Mouse (Mus musculus): Measurements from ENCODE around the gene Chrna1. TPM values are rescaled to one million over a fixed set of nuclear protein-coding genes. Genes with fewer than 3 reads are reported as not detected.

Gene Chrna1
- polyA plus RNA-seq, 1 experiment from 2014 or later, result 2.3 TPM

DNA sequence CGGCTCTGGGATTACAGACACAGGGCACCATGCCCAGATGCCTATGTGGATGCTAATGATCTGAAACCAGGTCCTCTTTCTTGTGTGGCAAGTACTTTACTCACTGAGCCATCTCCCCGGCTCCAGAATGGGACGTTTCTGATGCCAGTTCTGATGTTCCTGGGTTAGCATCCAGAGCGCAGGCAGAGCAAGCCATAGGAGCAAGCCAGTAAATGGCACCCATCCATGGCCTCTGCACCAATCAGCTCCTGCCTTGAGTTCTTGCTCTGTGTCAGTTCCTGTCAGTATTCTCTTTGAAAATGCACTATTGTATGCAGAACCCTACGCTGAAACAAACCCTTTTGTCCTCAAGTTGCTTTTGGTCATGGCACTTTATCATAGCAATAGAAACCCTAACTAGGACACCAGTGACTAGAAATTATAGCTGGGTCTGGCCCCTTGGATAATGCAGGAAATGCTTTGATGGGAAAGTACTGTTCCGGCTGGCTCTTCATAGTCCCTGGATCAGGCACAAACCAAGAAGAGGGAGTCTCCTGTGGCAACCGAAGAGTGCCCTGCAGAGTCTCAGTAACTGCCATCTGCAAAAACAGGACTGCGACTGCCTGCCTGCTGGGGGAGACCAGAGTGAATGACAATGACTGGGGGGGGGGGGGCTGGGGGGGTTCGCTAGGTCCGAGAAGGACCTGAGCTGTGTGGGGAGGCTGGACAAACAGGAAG lies 6.4 kb upstream of the Chrna1 start:
- Histone ChIP-seq H3K27ac (no peak overlapping the region), H3K36me3 (no peaks in the 10 kb centered on the region), H3K4me3 (no peak overlapping the region), H3K9me3 (replicated peaks) (no peaks in the 10 kb centered on the region), H3K4me1 (peaks cover 42% of the 10 kb centered on the region), H3K27me3 (ENCODE audit: low read depth, poor library complexity, severe bottlenecking) (peaks cover 15% of the 10 kb centered on the region)
- no peak for DNase-seq (ENCODE audit: low spot score)
- WGBS, result 59% methylated on average over 10 of the region's 10 CpGs

DNA sequence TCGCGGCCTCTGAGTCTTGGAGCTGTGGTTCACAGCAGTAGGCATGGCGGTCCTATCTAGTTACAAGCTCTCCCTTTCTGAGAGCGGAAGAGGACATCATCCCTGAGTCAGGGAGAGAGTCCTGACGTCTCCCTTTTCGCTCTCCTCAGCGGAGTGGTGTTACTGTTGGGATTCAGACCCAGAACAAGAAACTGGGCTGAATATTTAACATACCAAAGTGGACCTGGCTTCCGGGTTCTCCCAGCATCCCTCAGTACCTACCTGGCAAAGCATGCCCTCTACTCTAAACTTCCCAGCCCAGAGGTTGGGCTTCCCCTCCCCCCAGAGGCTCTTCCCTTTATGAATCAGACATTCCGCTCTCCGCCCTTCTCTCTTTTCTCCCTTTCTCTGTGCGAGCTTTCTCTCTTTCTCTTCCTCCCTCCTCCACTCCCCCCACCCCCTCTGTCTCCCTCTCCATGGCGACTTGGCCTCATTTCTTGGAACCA lies 5.3 kb upstream of the Chrna1 start:
- Histone ChIP-seq H3K4me3 (peak overlapping the region; percentile 50), H3K27me3 (ENCODE audit: low read depth, poor library complexity, severe bottlenecking) (peaks cover 15% of the 10 kb centered on the region), H3K27ac (0 out of 2 replicates have a peak overlapping the region, but pooled peaks have one; percentile 19), H3K9me3 (replicated peaks) (no peaks in the 10 kb centered on the region), H3K4me1 (peaks cover 34% of the 10 kb centered on the region), H3K36me3 (no peaks in the 10 kb centered on the region)
- WGBS, result 19% methylated on average over 12 of the region's 12 CpGs
- no peak for DNase-seq (ENCODE audit: low spot score)

- Histone ChIP-seq H3K9me3 (replicated peaks) (no peaks in the 10 kb centered on the region), H3K4me1 (peaks cover 28% of the 10 kb centered on the region), H3K27ac (peak overlapping the region; percentile 48; the same call in 1 of the 2 replicates), H3K27me3 (ENCODE audit: low read depth, poor library complexity, severe bottlenecking) (peaks cover 15% of the 10 kb centered on the region), H3K36me3 (no peaks in the 10 kb centered on the region), H3K4me3 (peak overlapping the region; percentile 50)
- peak; percentile 92 for DNase-seq (ENCODE audit: low spot score)
- WGBS, result 4% methylated on average over 18 of the region's 18 CpGs
Observed at GRCm38 (mm10) chr2:73584645-73585346, 4.7 kb upstream of the Chrna1 start.

- H3K27ac ChIP-seq, result no peak overlapping the region
- WGBS, result 97% methylated on average over 5 of the region's 5 CpGs
- 0 out of 2 replicates have a peak, but pooled peaks cover 4% of the 10 kb centered on the region for H3K27me3 ChIP-seq (ENCODE audit: low read depth, poor library complexity, severe bottlenecking)
- no peaks in the 10 kb centered on the region for H3K36me3 ChIP-seq
- DNase-seq (ENCODE audit: low spot score), result no peak
- no peaks in the 10 kb centered on the region for H3K9me3 ChIP-seq (replicated peaks)
- H3K4me1 ChIP-seq, result peaks cover 17% of the 10 kb centered on the region
- no peak overlapping the region for H3K4me3 ChIP-seq
Observed at GRCm38 (mm10) chr2:73580720-73581119, 582 bp upstream of the Chrna1 start.

DNA sequence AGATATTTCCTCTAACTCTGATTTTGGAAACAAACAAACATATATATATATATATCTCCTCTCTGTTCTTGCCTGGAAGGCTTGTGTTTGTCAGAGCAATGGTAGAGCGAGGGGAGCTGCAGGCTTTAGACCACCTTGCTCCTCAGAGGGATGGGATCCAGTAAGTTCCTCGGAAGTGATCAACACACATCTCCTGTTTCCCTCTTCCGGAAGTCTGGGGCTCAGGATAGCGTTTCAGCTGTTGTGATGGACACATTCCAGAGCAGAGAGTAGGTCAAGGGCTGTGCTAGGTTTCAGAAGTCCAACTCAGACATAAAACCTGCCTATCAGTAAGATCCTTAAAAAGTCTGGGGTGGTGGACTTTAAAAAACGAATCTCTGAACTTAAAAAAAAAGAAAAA lies 970 bp downstream of the Chrna1 start:
- no peak for DNase-seq (ENCODE audit: low spot score)
- H3K4me3 ChIP-seq, result no peak overlapping the region
- WGBS, result 69% methylated on average over 5 of the region's 5 CpGs
- peaks cover 11% of the 10 kb centered on the region for H3K4me1 ChIP-seq
- no peak overlapping the region for H3K27ac ChIP-seq
- H3K9me3 ChIP-seq (replicated peaks), result no peaks in the 10 kb centered on the region
- H3K27me3 ChIP-seq (ENCODE audit: low read depth, poor library complexity, severe bottlenecking), result 0 out of 2 replicates have a peak, but pooled peaks cover 4% of the 10 kb centered on the region
- no peaks in the 10 kb centered on the region for H3K36me3 ChIP-seq

DNA sequence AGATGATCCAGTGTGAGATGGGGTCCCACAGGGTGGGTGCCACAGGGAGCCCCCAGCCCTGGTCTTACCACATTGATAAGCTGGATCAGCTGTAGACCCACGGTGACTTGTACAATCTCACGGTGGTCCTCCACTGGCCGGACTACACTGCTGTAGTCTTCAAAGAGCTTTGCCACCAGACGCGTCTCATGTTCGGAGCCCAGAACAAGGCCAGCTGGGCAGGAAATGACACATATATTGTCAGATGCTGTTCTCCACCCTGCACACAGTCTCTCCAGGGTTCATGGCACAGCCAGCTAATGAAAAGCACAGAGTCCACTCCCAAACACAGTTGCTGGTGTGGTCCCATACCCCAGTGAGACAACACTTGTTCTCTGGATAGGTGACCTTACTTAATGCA lies 5.7 kb downstream of the Chrna1 start:
- H3K27ac ChIP-seq, result peak overlapping the region; percentile 60
- peaks cover 36% of the 10 kb centered on the region for H3K4me1 ChIP-seq
- no peak overlapping the region for H3K4me3 ChIP-seq
- WGBS, result 71% methylated on average over 6 of the region's 6 CpGs
- H3K9me3 ChIP-seq (replicated peaks), result no peaks in the 10 kb centered on the region
- H3K36me3 ChIP-seq, result no peaks in the 10 kb centered on the region
- DNase-seq (ENCODE audit: low spot score), result no peak
- no peaks in the 10 kb centered on the region for H3K27me3 ChIP-seq (ENCODE audit: low read depth, poor library complexity, severe bottlenecking)

DNA sequence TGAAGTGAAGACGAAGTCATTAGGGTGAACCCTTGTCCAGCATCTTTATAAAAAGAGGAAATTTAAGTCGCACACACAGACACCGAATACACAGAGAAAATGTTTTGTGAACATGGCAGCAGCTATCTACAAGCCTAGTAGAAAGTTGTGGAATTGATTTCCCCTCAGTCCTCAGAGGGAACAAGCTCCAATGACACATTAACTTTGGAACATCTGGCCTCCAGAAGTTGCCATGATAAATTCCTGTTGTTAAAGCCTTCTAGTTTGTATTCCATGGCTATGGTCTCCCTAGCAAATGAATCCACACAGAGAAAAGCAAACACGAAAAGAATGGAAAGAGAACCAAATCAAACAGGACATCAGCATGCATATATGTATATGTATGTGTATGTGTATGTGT lies 6.6 kb downstream of the Chrna1 start:
- WGBS, result 86% methylated on average over 4 of the region's 4 CpGs
- H3K27me3 ChIP-seq (ENCODE audit: low read depth, poor library complexity, severe bottlenecking), result no peaks in the 10 kb centered on the region
- H3K4me3 ChIP-seq, result peak overlapping the region; percentile 46; the same call in 1 of the 2 replicates
- no peaks in the 10 kb centered on the region for H3K36me3 ChIP-seq
- H3K4me1 ChIP-seq, result peaks cover 36% of the 10 kb centered on the region
- no peak for DNase-seq (ENCODE audit: low spot score)
- H3K9me3 ChIP-seq (replicated peaks), result no peaks in the 10 kb centered on the region
- peak overlapping the region; percentile 81 for H3K27ac ChIP-seq

- Histone ChIP-seq H3K27me3 (ENCODE audit: low read depth, poor library complexity, severe bottlenecking) (no peaks in the 10 kb centered on the region), H3K4me1 (peaks cover 36% of the 10 kb centered on the region), H3K27ac (peak overlapping the region; percentile 81), H3K4me3 (peak overlapping the region; percentile 46), H3K9me3 (replicated peaks) (no peaks in the 10 kb centered on the region), H3K36me3 (no peaks in the 10 kb centered on the region)
- WGBS, result 17% methylated on average over 23 of the region's 23 CpGs
- DNase-seq (ENCODE audit: low spot score), result peak; percentile 91
Observed at GRCm38 (mm10) chr2:73572539-73573372, 7.4 kb downstream of the Chrna1 start.

- Histone ChIP-seq H3K36me3 (no peaks in the 10 kb centered on the region), H3K9me3 (replicated peaks) (no peaks in the 10 kb centered on the region)
- 72% methylated on average over 6 of the region's 6 CpGs for WGBS
Observed at GRCm38 (mm10) chr2:73571901-73572300, 8.2 kb downstream of the Chrna1 start.

DNA sequence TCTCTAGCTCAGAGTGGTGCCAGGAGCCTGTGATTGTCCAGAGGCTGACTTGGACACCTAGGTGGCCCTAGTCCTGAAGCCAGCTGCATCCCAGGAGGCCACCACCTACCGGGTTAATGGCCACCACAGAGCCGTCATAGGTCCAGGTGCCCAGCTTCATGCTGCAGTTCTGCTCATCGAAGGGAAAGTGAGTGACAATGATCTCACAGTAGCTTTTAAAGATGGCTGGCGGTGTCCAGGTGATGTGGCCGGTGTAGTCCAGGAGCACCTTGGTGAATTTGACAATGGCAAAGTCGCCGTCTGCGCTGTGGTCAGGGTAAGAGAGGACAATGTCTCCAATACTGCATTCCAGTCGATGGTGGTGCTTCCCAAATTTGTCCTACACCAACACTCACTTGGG lies 8.8 kb downstream of the Chrna1 start:
- no peaks in the 10 kb centered on the region for H3K36me3 ChIP-seq
- 93% methylated on average over 9 of the region's 9 CpGs for WGBS
- no peak overlapping the region for H3K27ac ChIP-seq
- DNase-seq (ENCODE audit: low spot score), result no peak
- no peaks in the 10 kb centered on the region for H3K27me3 ChIP-seq (ENCODE audit: low read depth, poor library complexity, severe bottlenecking)
- H3K4me1 ChIP-seq, result peaks cover 46% of the 10 kb centered on the region
- H3K9me3 ChIP-seq (replicated peaks), result no peaks in the 10 kb centered on the region
- H3K4me3 ChIP-seq, result no peak overlapping the region

More at GRCm38 (mm10) chr2:73571901-73572300, 8.2 kb downstream of the Chrna1 start:
- H3K27ac ChIP-seq, result peak overlapping the region; percentile 81
- DNase-seq (ENCODE audit: low spot score), result no peak
- H3K4me1 ChIP-seq, result peaks cover 41% of the 10 kb centered on the region
- H3K27me3 ChIP-seq (ENCODE audit: low read depth, poor library complexity, severe bottlenecking), result no peaks in the 10 kb centered on the region
- H3K4me3 ChIP-seq, result no peak overlapping the region

DNA sequence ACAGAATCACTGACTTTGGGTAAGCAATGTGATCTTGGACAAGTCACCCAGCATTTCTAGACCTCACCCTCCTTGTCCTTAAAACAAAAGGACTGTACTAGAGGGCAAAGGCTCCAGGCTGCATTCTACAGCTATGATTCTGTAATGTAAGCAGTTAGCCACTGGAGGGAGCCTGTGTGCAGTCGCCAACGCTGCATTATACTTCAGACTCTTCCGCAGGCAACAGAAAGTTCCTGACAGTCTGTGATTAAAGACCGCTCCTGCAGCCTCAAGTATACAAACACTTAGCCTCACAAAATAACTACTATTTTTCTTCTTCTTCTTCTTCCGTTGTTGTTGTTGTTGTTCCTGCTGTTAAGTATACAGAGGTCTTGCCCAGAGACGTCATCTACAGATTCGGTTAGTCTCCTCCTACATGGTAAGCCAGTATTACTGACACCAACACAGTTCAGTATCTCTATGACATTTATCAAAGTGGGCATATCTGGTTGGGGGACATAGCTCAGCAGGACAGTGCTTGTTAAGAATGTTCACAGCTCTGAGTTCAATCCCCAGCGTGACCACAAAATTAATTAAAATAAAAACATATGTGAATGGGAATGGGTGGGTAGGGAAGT lies 13.0 kb downstream of the Chrna1 start:
- peak overlapping the region; percentile 25; the same call in 1 of the 2 replicates for H3K4me3 ChIP-seq
- no peak for DNase-seq (ENCODE audit: low spot score)
- H3K27ac ChIP-seq, result no peak overlapping the region
- H3K4me1 ChIP-seq, result peaks cover 52% of the 10 kb centered on the region
- H3K27me3 ChIP-seq (ENCODE audit: low read depth, poor library complexity, severe bottlenecking), result no peaks in the 10 kb centered on the region
- 29% methylated on average over 8 of the region's 8 CpGs for WGBS
- no peaks in the 10 kb centered on the region for H3K36me3 ChIP-seq
- H3K9me3 ChIP-seq (replicated peaks), result no peaks in the 10 kb centered on the region

DNA sequence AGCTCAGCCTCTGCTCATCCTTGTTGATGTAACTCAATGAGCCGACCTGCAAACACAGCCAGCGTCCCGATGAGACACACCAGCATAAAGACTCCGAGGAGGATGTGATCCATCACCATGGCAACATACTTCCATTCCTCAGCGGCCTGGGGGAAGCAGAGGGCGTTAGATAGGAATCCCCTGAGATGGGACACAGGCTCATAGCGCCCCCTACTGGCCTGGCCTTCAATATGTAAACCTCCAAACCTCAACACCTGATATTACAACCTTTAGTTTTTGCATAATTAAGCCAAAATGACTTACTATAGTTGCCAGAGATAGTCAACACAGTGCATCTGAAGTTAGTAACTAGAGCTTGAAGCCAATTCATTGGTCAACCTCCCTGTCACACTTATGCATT lies 14.0 kb downstream of the Chrna1 start:
- peaks cover 54% of the 10 kb centered on the region for H3K4me1 ChIP-seq
- H3K4me3 ChIP-seq, result no peak overlapping the region
- WGBS, result 23% methylated on average over 7 of the region's 7 CpGs
- no peaks in the 10 kb centered on the region for H3K36me3 ChIP-seq
- no peaks in the 10 kb centered on the region for H3K27me3 ChIP-seq (ENCODE audit: low read depth, poor library complexity, severe bottlenecking)
- H3K27ac ChIP-seq, result no peak overlapping the region
- DNase-seq (ENCODE audit: low spot score), result no peak
- H3K9me3 ChIP-seq (replicated peaks), result no peaks in the 10 kb centered on the region

Data from limb, embryonic 10.5 days (tissue).